Mouse (Mus musculus): ENCODE measurements at regions not wholly inside any gene's neighbourhood (a gene's known extent, or its start where the extent isn't known, plus 50 kb on each side); places are given as distances from the start of the nearest gene placed in this dataset.

- no peak for DNase-seq (ENCODE audit: low spot score)
Measured at GRCm38 (mm10) chr15:61294616-61295015, 371.8 kb upstream of the A1bg start.

GRCm38 (mm10) chr15:61294131-61294530 lies 371.3 kb upstream of the A1bg start:
- DNase-seq (ENCODE audit: low spot score), result no peak

DNA sequence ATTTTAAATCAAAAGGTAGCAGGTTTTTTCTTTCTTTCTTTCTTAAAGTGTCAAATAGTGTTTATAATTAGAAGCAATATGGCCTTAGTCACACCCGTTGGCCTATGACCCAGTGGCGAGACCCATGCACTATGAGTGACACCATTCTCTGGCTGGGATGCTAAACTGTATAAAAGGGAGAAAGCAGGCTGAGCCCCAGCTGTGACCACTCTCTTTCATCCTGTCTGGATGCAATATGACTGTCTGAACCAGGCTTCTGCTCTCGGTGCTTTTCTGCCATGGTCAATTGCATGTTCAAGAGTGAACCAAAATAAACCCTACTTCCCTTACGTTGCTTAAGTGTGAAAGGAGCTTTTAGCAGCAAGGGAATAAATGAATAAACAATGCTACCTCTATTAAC lies 346.0 kb upstream of the A1bg start:
- DNase-seq (ENCODE audit: low spot score), result no peak

DNA sequence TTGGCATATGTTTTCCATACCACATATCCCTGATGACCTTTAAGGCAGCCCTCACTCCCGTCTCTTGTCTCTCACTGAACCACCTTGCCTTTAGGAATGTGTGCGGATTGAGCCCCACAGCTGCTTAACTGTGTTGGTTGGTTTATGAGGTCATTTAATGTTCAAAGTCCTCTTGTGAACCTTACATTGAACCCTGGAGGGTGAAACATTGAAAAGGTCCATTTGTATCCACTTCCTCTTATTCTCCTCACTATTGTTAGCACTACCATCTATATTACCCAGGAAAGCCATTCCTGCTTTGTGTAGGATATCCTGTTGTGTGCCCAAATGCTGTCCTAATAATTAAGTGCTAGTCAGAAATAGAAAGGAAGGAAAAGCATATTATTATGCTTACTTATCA lies 336.2 kb upstream of the A1bg start:
- no peak for DNase-seq (ENCODE audit: low spot score)

DNA sequence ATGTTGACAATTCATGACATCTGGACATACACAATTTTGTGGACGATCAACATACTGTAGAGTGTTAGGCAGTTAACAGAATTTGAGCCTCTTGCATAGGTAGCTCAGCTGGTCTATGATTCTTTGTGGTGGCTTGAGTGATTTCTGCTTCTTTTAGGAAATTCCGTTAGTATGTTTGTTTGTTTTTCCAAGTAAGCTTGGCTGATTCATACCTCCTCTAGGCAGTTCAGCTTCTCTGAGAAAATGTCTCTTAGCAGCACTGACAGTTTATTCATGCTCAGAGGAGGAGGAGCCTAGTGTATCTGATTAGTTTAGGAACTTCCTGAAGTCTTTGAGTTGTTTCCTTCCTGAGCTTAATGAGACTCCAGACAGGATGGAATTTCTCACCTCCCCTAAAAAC lies 321.7 kb upstream of the A1bg start:
- DNase-seq (ENCODE audit: low spot score), result no peak

DNA sequence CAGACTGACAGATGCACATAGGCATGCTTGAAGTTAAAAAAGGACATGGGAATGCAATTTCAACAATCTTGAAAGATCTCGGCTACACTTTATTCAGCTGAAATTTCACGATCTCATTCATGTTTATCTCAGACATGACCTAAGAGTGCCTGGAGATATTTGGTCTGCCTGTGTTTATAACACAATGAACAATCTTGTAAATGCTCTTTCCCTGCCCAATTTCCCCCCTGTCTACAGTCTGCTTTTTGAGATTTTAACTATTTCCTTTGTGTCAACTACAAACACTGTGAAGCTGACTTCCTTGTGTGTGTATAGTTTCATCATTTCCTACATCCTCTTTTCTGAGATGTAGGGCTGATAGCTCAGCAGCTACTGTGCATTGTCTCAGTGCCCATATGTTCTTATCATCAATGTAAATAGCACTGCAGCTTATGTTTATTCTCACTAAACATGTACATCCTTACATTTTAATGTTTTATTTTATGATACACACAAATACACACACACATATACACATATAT lies 319.4 kb upstream of the A1bg start:
- no peak for DNase-seq (ENCODE audit: low spot score)

DNA sequence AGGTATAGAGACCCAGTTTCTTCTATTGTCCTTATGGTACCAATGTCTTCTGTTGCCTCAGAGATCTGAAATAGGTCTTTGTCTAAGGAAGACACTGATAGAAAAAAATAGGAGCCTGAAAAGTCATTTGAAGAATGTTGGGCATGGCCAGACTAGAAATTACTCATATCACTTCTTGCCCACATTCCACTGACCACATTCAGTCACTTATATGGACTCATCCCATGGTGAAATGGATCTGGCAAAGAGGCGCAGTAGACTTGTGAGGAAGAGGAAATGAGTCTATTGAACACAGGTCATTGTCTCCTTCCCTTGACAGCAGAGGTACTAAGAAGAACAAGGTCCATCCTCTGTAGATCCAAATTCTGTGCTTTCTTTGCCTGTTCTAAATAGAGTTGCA lies 318.9 kb upstream of the A1bg start:
- DNase-seq (ENCODE audit: low spot score), result no peak

DNA sequence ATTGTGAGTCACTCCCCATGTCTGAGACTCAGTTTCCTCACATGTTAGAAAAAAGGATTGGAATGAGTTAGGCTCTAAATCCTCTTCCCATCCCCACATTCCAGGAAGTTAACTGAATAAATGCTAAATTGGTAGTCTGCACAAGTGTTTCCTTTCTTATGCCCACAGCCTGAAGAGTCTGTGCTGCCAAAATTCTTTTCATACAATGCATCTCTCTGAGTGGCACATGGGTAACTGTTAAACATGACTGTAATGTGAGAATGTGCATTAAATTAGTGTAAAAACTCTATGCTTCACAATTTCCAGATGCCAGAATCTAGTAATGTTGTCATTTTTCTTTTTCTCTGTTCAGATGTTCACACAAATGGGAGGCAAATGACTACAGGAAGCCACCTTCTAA lies 317.5 kb upstream of the A1bg start:
- no peak for DNase-seq (ENCODE audit: low spot score)

DNA sequence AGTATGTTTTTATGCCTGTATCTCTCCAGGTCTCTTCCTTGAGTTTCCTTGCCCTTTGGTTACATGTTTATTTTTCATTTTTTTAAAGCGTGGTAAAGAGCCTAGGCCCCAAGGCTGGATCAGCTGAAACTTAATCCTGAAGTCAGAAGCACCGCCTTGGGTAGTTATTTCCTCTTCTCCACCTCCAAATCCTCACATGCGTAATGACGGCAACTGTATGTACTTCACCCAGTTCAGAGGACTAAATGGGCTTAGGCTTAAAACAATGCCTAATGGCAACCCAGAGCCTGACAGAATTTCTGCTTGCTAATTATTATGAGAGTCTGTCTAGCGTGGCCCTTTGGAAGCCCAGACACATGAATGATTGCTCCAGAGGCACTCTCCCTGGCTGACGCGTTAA lies 316.6 kb upstream of the A1bg start:
- DNase-seq (ENCODE audit: low spot score), result no peak

DNA sequence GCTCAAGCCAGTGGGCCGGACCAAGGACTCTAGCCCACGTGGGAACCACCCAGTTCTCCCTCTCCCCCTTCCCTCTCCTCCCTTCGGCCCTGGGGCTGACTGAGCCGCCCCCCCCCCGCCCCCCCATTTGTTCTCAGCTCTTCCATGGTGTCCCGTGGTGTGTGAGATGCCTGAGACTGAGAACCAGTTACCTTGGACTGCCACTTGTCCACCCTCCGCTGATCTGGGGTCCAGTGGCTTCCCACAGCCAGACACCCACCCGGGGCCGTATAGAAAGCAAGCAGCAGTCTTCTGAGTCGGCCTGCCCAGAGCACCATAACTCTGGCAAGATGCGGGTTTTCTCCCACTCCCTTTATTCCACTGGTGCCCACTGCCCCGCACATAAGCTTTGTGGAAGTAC lies 316.2 kb upstream of the A1bg start:
- DNase-seq (ENCODE audit: low spot score), result no peak

DNA sequence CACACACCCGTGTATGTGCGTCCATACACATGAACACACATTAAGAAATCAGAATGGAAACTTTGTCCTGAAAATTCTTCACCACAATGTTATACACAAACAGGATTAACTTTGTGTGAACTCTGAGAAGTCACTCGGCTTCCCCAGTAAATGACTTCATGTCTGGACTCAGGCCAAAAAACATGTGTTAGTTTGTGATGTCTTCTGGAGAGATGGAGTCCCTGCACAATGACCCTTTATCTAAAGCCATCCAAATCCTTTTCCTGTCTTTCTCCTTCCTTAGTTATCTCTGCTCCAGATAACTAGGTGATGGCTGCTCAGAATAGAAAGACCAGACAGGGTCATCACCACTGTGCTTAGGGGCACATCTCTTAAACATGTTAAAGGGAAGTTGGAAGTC lies 306.8 kb upstream of the A1bg start:
- no peak for DNase-seq (ENCODE audit: low spot score)

GRCm38 (mm10) chr15:61222923-61223322 lies 300.1 kb upstream of the A1bg start:
- DNase-seq (ENCODE audit: low spot score), result no peak

- DNase-seq (ENCODE audit: low spot score), result no peak
Measured at GRCm38 (mm10) chr15:61210161-61210560, 287.3 kb upstream of the A1bg start.

DNA sequence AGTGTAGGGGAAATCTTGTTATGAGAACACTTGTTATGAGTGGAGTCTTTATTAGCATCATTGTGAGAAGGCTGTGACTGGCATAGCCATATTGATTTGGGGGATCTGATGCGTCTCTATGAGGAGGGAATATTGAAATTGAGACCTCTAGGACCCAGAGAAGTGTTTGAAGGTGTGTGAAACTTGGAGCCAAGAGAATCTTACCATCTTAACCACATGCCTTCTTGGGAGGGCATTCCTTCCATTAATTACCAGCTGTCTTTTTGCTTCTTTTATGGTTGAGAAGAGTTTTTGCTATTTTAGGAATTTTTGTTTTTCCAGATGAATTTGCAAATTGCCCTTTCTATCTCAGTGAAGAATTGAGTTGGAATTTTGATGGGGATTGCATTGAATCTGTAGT lies 267.2 kb upstream of the A1bg start:
- DNase-seq (ENCODE audit: low spot score), result no peak

GRCm38 (mm10) chr15:61189481-61189880 lies 266.7 kb upstream of the A1bg start:
- no peak for DNase-seq (ENCODE audit: low spot score)

DNA sequence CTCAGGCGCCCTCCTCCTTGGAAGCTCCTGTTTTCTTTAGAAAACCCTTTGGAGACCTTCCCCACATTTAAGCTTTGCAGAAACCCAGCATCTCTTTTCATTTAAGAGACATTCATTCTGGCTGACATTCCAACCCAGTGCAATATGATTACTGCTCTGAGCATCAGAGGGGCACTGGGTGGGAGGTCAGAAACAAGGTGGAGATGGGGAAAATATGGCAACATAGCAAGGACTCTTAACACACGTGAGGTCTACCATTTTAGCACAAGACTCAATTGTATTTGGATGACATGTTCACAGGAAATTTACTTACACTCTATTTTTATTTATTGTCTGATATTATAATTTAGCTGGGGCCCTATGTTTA lies 261.8 kb upstream of the A1bg start:
- DNase-seq (ENCODE audit: low spot score), result no peak

DNA sequence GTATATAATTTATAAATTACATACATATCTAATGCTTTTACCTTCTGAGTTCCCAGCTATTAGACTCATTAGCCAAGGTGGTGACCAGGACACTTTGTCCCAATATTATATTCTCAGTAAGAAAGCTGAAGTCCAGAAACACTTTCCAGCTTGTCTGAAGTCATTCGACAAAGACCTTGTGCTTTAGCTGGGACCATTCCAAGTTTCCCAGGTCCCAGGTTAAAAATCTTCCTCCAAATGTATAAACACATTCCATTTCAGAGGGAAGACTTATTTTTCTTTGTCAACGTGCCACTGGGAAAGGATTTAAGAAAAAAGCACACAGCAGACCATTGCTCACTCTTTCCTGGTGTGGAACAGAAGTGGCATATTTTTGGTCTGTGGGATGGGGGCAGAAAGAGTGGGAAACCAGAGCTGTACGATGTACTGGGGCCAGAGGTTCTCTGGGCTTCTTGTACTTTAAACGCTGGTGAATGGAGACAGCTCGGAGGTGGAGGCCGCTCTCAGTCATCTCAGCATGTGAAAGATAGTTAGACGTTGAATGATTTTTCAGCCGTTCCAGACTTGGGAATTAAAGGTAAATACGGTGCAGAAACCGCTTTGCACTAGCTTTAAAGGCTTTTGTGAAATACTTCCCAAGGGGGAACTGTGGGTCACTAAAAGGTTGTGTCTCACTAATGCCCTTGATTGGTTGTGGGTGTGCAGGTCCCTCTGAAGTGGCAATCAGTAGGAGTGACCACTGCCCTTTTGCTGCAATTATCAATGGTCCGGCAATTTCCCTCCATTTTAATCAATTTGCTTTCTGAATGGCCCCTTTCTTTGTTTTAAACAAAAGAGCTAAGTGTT lies 261.2 kb upstream of the A1bg start:
- no peak for DNase-seq (ENCODE audit: low spot score)

- DNase-seq (ENCODE audit: low spot score), result no peak
Measured at GRCm38 (mm10) chr15:61183291-61183690, 260.5 kb upstream of the A1bg start.

DNA sequence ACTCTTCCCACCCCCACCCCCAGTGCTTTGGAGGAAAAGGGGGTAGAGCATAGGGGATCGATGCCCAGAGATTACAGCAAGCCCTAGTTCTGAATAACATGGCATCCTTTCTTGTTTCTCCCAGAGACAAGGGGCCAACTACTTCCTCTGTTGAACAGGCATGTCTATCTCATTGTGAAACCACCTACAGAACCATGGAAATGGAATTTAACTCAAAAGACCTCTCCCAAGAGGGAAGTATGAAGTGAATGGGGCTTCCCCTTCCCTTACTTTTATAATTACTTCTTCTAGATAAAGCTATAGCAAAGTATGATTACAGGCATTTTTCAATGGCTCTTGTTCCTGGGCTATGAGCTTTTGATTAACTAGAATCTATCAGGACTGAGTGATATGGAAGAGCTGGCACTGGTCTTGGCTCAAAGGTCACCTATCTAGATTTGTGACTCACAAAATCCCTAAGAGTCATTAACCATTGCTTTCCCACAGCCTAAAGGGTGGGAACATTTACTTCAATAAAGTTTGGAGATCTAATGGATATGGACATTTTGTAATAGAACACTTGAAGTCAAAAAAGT lies 246.1 kb upstream of the A1bg start:
- no peak for DNase-seq (ENCODE audit: low spot score)

DNA sequence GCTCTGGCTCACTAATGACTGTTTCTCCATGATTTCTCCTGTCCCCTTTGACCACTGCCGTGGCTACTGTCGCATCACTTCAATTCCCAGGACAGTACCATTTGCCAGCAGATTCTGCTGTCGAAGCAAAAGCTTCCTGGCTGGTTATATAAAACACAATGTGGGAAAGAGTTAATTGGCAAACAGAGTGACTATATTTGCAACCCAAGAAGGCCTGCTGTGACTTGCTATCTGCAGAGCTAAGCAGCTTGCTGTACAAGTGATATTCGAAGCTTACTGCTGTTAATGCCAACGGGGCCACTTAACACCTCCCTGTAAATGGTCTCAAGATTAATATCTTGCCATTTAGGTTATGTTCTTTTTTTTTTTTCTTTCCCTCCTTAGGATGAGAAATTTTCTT lies 242.2 kb upstream of the A1bg start:
- no peak for DNase-seq (ENCODE audit: low spot score)

DNA sequence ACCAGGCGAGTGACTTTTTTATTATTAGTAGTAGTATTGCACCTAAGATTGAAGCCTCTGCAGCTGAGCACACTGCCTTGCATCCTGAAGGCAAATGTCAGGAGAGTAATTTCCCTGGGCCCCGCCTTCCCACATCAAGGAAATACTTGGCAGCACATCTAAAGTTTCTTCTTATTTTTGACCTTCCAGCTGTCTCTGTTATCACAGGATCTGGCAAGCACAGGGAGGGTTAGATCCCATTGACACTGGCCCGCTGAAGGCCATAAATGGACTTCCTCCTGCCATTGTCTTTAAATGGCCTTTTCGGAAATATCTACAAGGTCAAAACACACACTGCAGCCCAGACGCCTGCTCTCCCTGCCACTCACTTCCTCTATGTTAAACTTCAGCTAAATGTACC lies 238.6 kb upstream of the A1bg start:
- no peak for DNase-seq (ENCODE audit: low spot score)

DNA sequence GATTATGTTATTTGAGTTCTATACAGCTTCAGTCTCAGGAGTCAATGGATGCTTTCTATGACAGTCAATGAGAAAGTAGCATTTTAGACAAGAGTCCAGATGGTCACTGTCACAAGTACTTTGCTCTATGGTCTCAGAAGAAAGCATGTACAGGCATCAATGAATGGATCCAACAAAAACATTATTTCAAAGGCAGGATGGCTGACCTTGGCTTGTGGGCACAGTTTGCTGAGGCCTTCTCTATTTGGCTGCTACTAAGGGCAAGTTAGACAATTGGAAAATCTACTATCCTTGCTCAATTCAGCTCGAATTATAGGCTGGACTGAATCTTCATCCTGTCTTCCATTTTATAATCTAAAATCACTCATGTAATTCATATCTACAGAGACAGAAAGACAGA lies 237.9 kb upstream of the A1bg start:
- no peak for DNase-seq (ENCODE audit: low spot score)

DNA sequence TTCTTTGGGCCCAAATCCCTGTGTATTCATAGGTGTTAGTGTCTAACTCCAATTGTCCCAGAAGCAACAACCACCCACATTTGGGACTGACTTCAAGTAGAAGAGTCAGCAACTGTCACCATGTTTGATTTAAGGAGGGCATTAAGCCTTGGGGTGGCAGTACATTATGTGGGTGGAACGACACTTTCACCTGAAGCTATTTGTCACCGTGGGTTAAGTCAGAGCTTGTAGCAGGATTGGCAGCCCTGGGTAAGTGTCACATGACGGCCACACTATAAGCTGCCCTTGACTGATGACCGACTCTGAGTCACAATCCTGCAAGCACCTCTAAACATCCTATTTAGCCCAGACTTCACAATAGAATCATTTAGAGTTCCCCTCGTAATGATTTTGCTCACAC lies 236.7 kb upstream of the A1bg start:
- no peak for DNase-seq (ENCODE audit: low spot score)

- DNase-seq (ENCODE audit: low spot score), result no peak
Measured at GRCm38 (mm10) chr15:61158041-61158545, 235.3 kb upstream of the A1bg start.

Data from c-Kit-positive CD71-positive TER-119-positive erythroid progenitor cells, embryonic 14.5 days (primary cell).